Mouse (Mus musculus): ENCODE results near the gene Gbf1. TPM values are rescaled to one million over a fixed set of nuclear protein-coding genes. Genes with fewer than 3 reads are reported as not detected.
A peak's percentile ranks its signal among the peaks of the same experiment; 100 is the strongest.

Gene Gbf1
- polyA plus RNA-seq, 1 experiment from 2014 or later, result 28.7 TPM

- DNase-seq (ENCODE audit: low spot score), result no peak
Observed at GRCm38 (mm10) chr19:46314872-46315742, 162.8 kb downstream of the Gbf1 start.

- DNase-seq (ENCODE audit: low spot score), result no peak
Observed at GRCm38 (mm10) chr19:46315752-46316610, 163.7 kb downstream of the Gbf1 start.

GRCm38 (mm10) chr19:46316846-46317545 lies 164.7 kb downstream of the Gbf1 start:
- no peak for DNase-seq (ENCODE audit: low spot score)

- DNase-seq (ENCODE audit: low spot score), result no peak
Observed at GRCm38 (mm10) chr19:46317546-46317885, 165.2 kb downstream of the Gbf1 start.

- DNase-seq (ENCODE audit: low spot score), result no peak
Observed at GRCm38 (mm10) chr19:46318031-46318471, 165.7 kb downstream of the Gbf1 start.

GRCm38 (mm10) chr19:46318586-46319378 lies 166.5 kb downstream of the Gbf1 start:
- DNase-seq (ENCODE audit: low spot score), result no peak

GRCm38 (mm10) chr19:46320076-46320785 lies 167.9 kb downstream of the Gbf1 start:
- no peak for DNase-seq (ENCODE audit: low spot score)

- peak; percentile 74 for DNase-seq (ENCODE audit: low spot score)
Observed at GRCm38 (mm10) chr19:46321101-46321943, 169.0 kb downstream of the Gbf1 start.

- no peak for DNase-seq (ENCODE audit: low spot score)
Observed at GRCm38 (mm10) chr19:46322144-46322995, 170.1 kb downstream of the Gbf1 start.

- DNase-seq (ENCODE audit: low spot score), result no peak
Observed at GRCm38 (mm10) chr19:46322996-46323572, 170.8 kb downstream of the Gbf1 start.

GRCm38 (mm10) chr19:46323716-46324115 lies 171.4 kb downstream of the Gbf1 start:
- DNase-seq (ENCODE audit: low spot score), result no peak

- no peak for DNase-seq (ENCODE audit: low spot score)
Observed at GRCm38 (mm10) chr19:46324366-46324765, 172.1 kb downstream of the Gbf1 start.

- no peak for DNase-seq (ENCODE audit: low spot score)
Observed at GRCm38 (mm10) chr19:46324918-46325317, 172.6 kb downstream of the Gbf1 start.

GRCm38 (mm10) chr19:46326019-46326755 lies 173.9 kb downstream of the Gbf1 start:
- DNase-seq (ENCODE audit: low spot score), result no peak

GRCm38 (mm10) chr19:46326756-46327305 lies 174.5 kb downstream of the Gbf1 start, which contains the start of gene Psd:
Gene Psd (minus strand): TSS chr19:46327156.
- peak; percentile 61 for DNase-seq (ENCODE audit: low spot score)

- no peak for DNase-seq (ENCODE audit: low spot score)
Observed at GRCm38 (mm10) chr19:46327531-46328064, 175.3 kb downstream of the Gbf1 start.

All from thymus, postnatal 0 days (tissue).